Mouse (Mus musculus) lung, postnatal 4 days (tissue): ENCODE data around the gene Acsl5.
A peak's percentile ranks its signal among the peaks of the same experiment; 100 is the strongest.

Experiments used
- DNase-seq, 2 experiments: peaks; one replicate each; pipeline ENCODE4 v3.0.0; 2021

Gene Acsl5

DNA sequence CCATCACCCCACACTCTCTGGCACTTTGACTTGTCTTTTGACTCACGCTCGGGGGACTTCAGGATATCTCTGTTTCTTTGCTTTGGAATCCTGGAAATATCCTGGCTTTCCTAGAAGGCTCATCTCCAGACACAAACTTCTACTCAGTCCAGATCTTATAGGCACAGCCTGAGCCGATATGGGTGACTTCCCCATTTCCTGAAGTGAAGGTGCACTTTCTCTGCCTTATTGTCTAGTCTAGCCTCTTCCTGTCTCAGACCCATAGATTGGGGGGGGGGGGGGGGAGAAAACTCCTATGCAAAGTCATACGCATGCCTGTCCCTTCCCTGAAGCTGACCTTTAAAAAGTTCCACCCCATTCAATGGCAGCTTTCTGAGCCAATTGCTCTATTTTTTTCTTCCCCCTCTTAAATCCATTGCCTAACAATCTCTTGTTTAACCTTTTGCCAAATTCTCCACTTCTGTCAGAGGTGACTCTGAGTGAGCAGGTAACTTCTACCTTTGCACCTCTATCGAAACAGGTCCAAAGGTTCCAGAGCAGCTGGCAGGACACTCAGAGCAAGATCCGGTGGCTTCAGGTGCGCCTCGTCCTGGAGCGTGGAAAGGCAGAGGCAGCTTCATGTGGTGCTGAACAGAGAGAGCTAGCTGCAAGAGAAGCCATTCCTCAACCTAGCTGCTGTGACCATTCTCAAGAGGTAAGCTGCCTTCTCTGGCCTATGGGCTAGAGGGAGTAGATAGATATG, at the start of gene Acsl5:
Gene Acsl5 (plus strand): TSS at position 556 of the 742 bp plus-strand sequence.
- no peak for DNase-seq

DNA sequence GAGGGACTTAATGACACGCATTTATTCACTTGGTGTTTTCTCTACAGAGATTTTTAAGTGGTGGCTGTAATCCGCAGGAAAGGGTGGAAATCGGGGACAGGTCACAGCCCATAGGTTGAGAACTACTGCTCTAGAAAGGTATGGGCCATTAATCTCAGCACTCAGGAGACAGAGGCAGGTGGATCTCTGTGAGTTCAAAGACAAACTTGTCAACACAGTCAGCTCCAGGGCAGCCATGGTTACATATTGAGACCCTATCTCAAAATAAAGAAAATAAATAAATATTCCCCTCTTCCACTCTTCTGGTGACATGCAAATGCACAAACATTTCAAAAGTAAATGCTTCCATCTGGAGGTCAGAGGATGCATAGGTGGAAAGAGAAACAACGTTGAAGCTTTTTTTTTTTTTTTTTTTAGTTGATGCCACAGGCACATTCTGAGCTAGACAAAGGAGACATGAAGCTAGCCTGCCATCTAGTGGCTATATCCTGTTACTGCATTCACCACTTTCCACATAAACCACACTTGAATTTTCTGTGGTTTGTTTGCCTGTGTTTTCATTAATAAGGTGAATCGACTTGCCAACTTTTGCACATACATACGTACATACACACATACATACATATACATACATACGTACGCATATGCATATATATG, 45.1 kb upstream of the Acsl5 start:
- peak in 1 of 2 experiments; percentile 71 for DNase-seq

DNA sequence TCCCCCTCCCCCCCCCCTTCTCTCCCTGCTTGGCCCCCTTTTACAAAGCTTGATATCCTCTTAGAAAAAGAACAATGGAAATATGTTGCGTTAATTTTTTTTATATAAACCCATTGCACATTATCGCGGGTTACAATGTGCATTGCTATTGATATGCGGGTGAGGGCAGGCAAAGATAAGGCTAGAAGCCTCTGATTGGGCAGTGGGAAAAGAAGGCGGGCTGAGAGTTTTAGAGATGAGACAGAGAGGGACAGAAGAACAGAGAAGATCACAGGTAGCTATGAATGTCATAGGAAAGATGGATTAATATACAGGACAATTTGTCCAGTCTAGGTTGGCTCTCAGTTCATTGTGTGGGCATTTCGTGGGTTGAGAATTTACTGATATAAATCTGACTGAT, 44.5 kb upstream of the Acsl5 start:
- DNase-seq, result no peak

DNA sequence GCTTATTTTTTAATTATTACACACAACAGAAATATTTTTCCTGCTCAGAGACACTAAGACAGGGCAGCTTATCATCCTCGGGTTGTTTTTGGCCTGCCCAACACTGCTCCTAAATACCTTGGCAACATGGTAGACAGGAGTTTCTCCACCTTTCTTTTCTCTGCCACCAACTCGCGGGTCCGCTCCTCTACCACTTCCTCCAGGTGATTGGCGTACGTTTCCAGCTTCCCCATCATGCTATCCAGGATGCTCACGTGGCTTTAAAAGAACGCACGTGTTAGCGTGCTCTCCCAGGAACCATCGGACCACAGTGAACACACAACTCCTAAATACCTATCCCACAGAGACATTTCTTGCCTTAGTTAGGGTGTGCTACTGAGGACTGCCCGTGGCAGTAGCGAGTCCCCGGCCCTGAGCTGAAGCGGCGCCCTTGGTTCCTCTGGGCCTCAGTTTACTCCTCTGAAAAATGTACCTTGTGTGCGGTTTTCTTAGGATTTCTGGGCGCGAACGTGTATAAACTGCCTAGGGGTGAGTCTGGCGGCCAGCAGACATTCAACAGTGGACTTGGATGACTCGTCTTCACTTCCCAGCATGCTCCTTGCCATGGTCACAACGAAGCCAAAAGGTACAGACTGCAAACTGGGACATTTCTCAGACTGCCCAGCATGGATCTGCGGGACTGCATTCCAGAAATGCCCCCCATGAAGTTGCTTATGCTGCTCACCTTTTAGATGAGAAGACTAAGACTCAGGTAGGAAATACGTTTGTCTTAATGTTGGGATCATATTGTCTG, 43.8 kb upstream of the Acsl5 start:
- no peak for DNase-seq

DNA sequence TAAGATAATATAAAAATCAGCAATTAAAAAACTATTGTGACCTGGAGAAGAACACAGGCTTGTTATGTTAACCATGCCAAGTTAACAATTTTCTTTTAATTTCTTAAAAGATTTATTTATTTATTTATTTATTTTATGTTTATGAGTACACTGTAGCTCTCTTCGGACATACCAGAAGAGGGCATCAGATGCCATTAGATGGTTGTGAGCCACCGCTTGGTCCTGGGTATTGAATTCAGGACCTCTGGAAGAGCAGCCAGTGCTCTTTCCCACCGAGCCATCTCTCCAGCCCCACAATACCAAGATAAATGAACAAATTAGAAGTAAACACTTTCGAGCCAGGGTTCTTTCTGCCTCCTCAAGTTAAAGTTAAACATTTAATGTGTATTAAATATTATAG, 43.1 kb upstream of the Acsl5 start:
- no peak for DNase-seq

DNA sequence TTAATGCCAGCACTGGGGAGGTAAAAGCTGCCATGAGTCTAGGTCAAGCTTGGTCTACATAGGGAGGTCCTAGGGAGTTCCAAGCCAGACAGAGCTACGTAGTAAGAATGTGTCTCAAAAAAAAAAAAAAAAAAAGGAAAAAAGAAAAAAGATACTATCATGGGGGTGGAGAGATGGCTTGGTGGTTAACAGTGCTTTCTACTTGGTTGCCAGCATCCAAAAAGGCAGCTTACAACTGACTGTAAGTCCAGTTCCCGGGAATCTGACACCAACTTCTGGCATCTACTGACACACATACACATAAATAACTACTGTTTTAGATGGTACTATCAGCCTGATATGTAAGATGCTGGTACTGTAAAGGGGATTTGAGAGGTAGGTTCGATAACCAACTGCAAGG, 42.7 kb upstream of the Acsl5 start:
- no peak for DNase-seq

DNA sequence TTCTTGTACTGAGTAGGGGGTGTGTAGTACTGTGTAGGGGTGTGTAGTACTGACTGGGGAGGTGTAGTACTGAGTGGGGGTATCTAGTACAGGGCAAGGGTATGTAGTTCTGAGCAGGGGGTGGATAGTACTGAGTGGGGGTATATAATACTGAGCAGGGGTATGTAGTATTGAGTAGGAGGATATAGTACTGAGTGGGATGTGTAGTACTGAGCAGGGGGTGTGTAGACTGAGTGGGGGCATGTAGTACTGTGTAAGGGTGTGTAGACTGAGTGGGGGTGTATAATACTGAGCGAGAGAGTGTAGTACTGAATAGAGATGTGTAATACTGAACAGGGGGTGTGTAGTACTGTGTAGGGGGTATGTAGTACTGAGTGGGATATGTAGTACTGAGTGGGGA, 40.0 kb upstream of the Acsl5 start:
- DNase-seq, result no peak

DNA sequence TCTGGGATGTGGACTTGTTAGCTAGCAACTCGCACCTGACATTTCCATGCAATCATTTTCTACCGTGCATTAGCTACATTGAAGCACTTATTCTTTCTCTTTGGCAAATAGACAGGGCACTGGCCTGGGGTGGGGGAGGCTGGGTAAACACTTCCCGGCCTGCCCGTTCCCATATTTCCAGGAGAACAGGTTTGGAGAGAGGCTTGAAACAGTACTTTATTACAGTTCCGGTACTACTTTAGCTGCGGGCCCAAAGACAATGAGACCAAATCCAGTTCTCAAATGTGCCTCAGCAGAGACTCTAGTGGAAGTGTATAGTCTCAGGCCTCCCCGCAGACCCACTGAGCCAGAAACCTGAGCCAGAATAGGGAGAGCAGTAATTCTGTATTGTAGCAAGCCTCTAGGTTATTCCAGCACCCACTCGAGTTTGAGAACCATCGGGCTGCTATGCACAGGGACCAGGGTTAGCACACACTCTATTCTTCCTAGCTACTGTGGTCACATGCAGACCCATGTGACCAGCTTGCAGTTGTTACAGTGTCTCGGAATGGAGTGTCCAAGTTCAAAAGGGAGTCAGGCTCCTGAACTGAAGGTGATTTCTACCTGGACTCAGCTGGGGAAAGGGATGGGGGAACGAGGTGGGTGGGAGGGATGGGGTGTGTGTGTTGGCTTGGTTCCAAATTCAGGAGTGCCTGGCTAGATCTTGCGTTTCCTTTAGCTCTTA, 38.0 kb upstream of the Acsl5 start:
- DNase-seq, result peak; percentile 60 to 82

DNA sequence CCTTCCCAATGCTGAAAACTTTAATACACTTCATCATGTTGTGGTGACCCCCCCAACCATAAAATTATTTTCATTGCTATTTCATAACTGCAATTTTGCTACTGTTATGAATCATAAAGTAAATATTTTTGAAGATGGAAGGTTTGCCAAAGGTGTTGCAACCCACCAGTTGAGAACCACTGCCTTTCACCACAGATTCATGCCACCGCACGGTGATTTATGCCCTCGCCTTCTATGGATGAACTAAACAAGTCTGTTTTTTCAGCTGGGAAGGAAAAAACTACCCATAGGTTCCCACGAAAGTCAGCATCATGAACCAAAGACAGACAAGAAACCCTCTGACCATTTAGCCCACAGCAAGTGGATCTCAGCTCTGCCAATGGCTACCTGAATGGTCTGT, 34.9 kb upstream of the Acsl5 start:
- no peak for DNase-seq

DNA sequence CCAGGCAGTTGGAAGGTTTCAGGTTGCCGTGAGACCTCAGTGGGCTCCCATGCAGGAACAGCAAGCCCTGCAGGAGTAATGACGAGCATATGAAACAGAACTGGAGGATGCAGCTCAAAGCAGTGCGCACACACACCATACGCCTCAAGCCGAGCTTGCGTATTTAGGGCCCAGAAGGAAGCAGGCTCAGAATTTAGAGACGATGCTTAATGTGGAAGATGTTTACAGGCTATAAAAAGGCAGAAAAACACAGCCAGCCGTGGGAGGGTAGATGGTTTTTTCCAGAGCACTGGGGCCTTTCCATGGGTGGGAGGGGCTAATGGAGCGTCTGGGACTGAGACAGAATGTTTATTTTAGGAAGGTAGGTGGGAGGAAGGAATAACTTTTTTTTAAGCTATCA, 34.4 kb upstream of the Acsl5 start:
- no peak for DNase-seq

DNA sequence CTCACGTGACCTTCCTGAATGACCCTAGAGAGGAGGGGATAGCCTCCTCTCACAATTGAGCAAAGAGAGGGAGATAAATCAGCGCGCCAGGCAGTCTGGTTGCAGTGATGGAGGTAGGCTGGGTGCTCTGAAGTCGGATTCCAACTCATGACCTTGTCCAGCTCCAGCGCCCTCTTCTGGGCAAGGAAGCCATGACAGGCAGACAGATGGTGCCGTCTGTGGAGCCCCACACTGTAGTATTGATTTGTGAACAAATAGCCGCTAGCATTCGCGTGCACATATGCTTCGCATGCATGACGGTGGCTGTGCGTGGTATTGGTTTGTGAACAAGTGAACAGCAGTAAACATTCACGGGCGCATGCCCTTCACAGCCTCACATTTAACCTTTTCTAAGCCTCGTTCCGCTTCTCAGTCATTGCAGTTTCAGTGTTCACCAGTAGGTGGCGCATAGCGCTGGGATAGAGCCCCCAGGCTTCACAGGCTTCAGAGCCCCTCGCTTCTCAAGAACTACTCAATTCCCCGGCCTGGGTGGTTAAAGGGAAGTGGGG, 33.5 kb upstream of the Acsl5 start:
- peak; percentile 81 to 88 for DNase-seq

DNA sequence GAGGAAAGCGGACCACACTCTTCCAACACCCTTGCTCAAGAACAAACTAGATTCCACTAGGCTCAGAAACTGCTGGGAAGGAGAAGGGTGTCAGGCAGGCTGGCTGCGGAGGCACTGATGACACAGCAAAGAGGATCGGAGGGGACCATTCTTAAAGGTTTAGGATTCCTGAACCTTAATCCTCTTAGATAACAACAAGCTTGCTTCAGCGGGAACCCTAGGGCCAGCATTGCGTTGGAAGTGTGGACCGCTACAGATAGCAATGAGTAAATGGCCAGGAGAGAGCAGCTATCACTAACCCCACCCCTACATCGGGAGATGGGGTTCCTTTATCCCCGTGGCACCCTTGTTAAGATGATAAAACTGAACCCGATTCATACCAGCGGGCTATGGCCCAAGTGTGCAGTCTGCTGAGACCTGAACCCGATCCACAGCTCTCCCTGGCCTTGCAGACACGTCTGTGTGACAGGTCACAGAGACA, 33.0 kb upstream of the Acsl5 start:
- DNase-seq, result no peak

DNA sequence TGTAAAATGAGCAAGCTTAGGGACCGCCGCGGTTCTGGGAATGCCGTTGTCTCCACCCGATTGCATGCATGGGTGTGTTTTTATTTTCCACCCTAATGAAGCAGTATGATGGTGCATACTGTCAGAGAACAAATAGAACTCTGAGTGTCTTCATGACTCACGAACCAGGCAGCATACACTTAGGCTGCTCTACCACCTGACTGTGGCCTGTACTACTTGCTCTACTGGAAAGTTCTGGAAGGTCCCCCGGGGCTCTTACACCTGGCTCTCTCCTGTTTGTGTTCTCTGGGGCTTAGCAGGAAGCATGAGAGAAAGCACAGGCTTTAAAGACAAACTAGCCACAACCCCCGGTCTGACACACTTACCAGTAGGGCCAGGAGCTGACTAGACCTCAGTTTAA, 32.4 kb upstream of the Acsl5 start:
- DNase-seq, result peak in 1 of 2 experiments; percentile 40

DNA sequence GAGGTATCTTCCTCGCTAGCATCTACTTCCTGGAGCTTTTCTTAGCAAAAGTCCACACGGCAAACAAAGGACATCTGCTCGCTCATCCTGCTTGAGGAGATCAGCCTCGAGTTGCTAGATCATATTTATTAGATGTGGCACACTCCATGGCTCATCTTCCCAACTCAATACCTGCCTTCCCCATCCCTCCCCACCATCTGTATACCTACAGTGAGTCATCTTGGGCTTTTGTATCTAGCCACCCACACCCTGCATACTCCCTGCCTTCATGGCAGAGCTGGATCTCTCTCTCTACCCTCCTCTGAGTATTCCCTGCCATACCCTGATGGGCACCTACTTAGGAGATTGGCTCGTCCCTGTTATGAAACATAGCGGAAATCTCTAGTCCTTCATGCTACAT, 30.5 kb upstream of the Acsl5 start:
- no peak for DNase-seq

DNA sequence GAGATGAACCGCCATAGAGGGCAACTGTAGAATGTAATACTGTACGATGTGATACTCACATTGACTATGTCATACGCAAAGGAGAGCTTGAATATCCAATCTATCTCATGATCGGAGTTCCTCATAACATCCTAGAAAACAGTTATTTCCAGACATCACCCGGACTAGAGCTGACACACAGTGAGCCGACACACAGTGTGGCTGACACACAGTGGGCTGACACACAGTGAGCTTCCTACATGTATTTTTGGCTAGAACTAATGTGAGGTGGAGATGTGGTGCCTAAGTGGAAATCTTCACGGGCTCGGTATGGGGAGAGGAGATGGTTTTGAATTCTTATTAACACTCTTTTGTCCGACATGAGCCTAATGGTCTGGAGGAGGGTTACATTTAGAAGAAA, 29.5 kb upstream of the Acsl5 start:
- no peak for DNase-seq

DNA sequence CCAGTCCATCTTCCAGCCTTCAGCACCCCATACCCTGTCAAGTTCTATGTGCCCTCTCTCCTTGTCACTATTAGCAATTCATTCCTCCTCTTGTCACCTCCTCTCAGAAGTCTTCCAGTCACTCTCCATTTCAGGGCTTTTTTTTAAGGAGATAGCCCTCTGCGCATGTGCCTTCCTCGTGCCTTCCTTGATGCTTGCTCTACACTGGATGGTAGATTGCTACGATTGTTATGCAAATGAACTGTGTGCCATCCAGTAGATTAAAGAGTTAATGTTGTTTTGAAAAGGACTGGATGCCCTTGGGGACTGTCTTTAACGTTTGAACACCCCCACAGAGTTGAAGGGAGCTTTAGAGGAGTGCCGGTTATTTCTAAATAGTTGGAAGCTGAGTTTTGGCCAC, 25.1 kb upstream of the Acsl5 start:
- no peak for DNase-seq

DNA sequence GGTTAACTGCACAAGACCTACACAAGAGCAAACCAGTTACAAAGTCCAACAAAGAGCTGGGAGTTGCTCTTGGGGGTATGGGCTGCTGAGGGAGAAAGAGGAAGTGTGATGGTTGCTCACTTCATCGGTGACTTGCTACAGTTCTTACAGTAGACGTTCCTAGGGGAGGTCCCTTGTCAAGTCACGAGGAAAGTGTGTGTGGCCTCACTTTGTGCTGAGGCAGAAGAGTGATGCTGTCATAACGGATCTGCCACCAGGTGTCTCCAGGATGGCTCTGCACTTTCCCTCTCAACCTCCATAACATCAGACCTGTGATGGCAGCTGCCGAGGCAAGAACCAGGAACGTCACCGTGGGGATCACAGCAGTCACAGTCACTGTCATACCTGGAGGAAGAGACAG, 24.6 kb upstream of the Acsl5 start:
- DNase-seq, result no peak

DNA sequence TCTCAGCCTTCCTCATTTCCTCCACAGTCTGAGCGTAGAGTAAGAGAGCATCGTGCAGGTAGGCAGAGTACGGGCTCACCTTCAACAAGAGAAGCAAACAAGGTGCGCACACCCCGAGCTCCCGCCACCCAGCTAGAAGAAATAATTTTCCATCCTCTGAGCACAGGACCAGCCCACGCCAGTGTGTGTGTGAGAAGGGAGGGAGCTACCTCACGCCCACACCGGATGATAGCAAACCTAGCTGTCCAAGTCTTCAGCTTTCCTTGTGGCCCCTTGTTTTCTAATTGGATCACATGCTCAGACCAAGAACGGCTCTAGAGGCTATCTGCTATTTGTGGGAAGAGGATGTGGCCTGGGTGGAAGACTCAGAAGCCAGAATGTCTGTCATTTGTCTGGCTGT, 20.7 kb upstream of the Acsl5 start:
- DNase-seq, result no peak

DNA sequence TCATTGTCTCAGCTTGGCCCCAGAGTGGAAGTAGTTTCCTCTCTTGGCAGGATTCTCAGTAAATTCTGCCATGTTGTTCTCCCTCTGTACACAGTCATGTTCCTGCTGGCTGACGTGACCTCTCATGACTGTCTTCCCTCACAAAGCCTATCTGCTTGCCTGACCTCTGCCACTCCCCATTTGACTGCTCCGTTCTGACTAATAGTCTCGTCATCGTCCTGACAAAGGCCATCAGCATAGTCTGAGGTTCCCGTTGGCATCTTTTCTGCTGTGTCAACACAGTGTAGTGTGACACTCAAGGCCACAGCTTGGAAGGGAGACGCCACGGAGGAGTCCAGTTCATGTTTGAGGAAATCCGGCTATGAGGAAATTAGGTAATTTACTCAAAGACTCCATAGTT, 19.6 kb upstream of the Acsl5 start:
- DNase-seq, result peak; percentile 57

DNA sequence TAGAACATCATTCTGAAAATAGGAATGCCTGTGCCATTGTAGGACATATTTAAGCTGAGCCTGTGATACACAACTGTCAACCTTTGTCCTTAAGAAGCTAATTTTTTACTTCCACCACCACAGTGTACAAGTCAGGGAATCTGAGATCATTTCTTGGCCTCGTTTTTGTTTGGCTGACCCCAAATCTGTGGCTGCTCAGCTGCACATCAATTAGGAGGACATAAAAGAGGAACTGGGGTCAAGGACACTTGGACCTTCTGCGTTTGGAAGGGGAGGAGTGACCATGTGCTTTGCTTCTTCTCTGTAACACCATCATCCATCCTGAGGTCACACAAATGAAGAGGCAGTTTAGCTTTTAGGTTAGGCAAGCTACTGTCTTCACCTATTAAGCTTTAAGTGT, 15.7 kb upstream of the Acsl5 start:
- DNase-seq, result no peak

DNA sequence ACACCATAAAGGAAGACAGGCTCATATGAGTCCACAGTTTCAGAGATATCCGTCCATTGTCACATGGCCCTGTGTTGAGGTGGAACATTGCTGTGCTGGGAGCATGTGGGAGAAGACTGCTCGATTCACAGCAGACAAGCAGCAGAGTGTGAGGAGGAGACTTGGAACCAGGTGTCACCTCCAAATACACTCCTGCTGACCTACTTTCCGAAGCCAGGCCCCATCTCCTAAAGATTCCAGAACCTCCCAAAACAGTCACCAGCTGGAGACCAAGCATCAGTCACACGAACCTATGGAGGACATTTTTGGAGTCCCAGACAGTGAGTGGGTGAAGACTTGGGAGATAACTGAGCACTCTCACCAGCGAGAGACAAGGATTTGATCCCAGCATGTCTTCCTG, 15.2 kb upstream of the Acsl5 start:
- DNase-seq, result no peak

DNA sequence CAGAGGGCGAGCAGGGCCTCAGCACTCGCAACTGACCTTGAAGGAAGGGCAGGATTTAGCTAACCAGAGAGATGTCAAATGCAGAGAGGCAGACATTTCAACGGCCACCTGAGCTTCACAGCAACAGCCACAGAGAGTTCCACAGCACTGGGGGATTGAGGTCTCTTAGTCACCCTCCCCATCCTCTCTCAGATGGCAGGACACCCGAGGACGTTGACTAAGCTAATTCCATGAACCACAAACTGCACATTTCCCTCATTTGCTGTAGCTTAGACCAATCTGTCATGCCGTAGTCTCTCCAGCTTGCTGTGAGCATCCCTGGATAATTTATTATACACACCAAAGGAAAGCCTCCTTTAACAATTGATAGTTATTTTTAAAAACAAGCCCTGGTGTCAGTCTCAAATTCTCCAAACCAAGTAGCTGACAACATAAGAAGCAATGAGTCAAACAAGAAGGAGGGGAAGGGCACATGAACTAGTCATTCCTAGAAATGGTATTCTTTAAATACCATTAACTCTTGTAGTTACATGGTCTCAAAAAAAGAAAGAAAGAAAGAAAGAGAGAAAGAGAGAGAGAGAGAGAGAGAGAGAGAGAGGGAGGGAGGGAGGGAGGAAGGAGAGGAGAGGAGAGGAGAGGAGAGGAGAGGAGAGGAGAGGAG, 11.8 kb upstream of the Acsl5 start:
- no peak for DNase-seq
